Mouse (Mus musculus): ENCODE results near the gene Msantd4.
A peak's percentile ranks its signal among the peaks of the same experiment; 100 is the strongest.
"Not testable (repeated sequence)": the region's sequence is repeated elsewhere in the genome, so short reads cannot be mapped to it uniquely, and the experiment has no call there.

Msantd4 gene

GRCm38 (mm10) chr9:4375828-4376639 is at the start of gene Msantd4:
Msantd4 (plus strand) TSS chr9:4376562.
- peak; percentile 94 for DNase-seq

GRCm38 (mm10) chr9:4353163-4353562 is 23.2 kb upstream of the Msantd4 start:
- DNase-seq = no peak

GRCm38 (mm10) chr9:4376640-4377120 is 318 bp downstream of the Msantd4 start:
- peak; percentile 51 for DNase-seq

GRCm38 (mm10) chr9:4400801-4401200 is 24.4 kb downstream of the Msantd4 start:
- DNase-seq = not testable (repeated sequence)
